Mouse (Mus musculus): ENCODE data around the gene Tm2d3.

The Tm2d3 gene

DNA sequence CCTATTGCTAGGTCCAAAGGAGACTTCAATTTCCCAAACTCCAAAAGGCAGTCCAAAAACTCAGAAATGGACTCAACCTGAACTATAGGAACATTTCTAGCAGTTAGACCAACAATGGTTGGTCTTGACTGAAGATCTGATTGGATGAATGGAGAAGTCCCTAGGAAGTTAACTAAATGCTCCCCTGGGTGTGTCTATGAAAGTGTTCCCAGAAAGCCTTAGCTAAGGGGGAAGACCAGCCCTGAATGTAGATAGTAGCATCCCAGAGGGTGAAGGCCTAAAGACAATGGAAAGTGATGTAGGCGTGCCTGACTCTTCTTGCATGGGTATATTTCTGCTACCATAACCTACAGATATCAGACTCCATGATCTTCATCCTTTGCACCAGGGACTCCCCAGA, 17.5 kb downstream of the Tm2d3 start:
- DNase-seq, result no peak

GRCm38 (mm10) chr7:65710301-65710700, 19.3 kb downstream of the Tm2d3 start:
- no peak for DNase-seq

GRCm38 (mm10) chr7:65713782-65714181, 22.8 kb downstream of the Tm2d3 start:
- no peak for DNase-seq

DNA sequence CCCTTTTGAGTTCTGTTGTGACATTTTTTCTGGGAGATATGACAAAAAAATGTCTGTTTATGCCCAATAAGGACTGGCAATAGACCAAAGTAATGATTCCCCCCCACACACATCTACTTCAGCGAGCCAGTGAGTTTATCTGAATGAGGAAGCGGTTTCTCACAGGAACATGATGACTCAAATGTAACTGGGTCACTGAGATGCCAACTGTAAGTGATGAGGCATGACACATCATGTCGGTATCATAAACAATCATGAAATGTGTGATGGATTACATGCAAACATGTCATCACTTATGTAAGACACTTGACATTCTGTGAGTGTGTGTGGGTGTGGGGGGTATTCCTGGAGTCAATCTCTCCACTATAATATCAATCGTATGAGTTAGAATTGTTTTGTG, 23.3 kb downstream of the Tm2d3 start:
- DNase-seq, result no peak

GRCm38 (mm10) chr7:65734024-65734423, 43.1 kb downstream of the Tm2d3 start:
- no peak for DNase-seq

DNA sequence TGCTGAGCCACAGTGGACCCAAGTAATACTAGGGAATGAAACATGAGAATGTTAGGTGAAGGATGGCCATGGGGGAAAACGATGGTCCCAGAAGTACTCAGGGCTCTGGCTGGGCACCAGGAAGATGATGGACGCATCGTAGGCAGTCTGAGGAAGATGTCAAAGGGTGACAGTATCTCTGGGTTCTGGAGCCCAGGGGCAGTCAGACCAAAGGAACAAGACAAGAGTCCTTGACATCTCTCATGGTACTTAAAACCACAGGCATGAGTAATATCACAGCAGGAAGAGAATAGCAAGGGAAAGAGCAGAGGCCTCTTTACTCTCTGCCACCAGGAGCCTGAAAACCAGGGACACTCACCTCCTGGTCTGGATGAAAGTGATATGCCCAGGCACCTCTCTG, 44.3 kb downstream of the Tm2d3 start:
- no peak for DNase-seq

GRCm38 (mm10) chr7:65737286-65738040, 46.5 kb downstream of the Tm2d3 start:
- no peak for DNase-seq

DNA sequence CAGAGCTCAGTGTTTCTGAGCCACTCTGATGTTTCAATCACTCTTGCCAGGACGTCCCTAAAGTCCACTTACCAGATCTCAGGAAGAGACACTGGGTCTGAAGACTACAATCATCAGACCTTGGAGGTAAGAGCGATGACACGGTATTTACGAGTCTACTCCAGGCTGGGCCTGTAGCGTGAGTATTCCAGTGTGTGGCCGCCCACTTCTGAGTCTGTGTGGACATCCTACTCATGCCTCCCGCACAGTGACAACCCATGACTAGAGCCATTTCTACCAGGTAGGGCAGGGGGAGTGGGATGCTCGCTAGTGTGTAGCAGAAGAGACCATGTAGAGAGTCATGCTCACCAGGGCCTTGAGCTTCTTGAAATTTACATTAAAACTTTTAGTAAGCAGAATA, 51.9 kb downstream of the Tm2d3 start:
- no peak for DNase-seq

GRCm38 (mm10) chr7:65747990-65748955, 57.3 kb downstream of the Tm2d3 start:
- no peak for DNase-seq
